Mouse (Mus musculus) gastrocnemius, adult 18-20 months (tissue): ENCODE data around the gene Gm44965. TPM values are rescaled to one million over a fixed set of nuclear protein-coding genes. Genes with fewer than 3 reads are reported as not detected.
A peak's percentile ranks its signal among the peaks of the same experiment; 100 is the strongest.

Experiments
- DNase-seq: peaks from one replicate; pipeline ENCODE4 v3.0.0; 2021; ENCODE audit warnings: low spot score
- long read RNA-seq, 2 experiments: library from polyadenylated mRNA; stranded (forward); transcript quantifications; one replicate each; pipeline ENCODE4 v2.0.0; 2021
- total RNA-seq, 2 experiments: library from RNA; stranded (reverse); gene quantifications; 2 replicates each; pipeline ENCODE4 v1.2.3; 2021

Gm44965 gene
- total RNA-seq, result not detected
- long read RNA-seq, experiment 1, partial matches to known transcripts, result 0 of 7 reads
- long read RNA-seq, experiment 1, other reads (novel, unspliced or antisense), result 7 of 7 reads
- long read RNA-seq, experiment 2, result 0 reads

GRCm38 (mm10) chr6:48593158-48594042 is at the start of gene Gm44965, which contains the start of gene Repin1:
Gene Gm44965 (plus strand): TSS chr6:48593941.
Gene Repin1 (plus strand): TSS chr6:48593883.
- peak; percentile 93 for DNase-seq

- no peak for DNase-seq
Observed at GRCm38 (mm10) chr6:48545251-48545650, 48.5 kb upstream of the Gm44965 start.

DNA sequence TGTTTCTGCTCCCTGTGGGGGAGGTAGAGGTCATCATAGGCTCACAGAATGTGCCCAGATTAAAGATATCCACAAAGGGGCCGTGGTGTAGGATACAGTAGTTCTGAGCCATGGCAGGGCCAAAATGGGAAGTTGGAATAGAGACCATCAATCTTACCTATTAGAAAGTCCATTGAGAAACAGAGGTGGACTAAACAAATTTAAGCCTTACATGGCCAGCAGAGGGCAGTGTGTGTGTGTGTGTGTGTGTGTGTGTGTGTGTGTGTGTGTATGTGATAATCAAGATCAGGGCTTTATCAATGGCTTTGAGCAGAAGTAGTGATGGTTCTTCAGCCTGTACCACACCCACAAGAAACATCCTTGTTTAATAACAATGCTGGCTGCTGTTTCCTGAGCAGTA is 47.5 kb upstream of the Gm44965 start:
- peak; percentile 51 for DNase-seq

DNA sequence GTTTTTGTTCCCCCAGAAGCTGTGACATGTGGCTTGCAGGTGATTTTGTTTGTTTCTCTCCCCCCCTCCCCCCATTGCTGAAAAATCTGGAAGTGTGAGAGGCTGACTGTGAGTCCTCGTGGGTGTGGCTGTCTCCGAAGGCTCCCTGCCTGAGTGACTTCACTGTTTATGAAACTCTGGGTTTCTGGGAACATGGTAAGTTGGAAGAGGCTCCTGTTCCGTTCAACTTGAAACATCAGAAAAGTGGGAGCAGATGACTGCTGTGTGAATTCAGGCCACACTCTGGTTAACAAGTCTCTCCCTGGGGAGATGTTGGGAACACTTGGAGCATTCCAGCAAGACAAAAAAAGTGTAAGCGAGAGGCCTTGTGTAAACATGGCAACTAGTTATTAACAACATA is 46.9 kb upstream of the Gm44965 start:
- DNase-seq, result peak; percentile 64

DNA sequence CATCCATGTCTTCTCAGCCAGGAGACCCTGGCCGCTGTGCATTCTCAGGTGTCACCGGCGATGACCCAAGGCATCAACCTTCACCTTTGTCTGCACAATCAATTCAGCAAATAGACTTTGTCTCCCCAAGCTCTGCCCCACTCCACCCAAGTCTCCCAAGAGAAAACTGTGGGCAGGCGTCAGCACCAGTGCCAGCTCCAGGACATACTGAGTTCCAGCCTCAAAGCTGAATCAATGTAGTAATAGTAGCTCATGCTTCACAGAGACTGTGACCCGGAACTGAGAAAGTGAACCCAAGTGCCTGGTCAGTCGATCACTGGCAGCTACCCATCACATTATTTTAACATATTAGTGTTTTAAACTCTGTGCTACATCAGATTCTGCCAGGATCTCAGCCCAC is 45.4 kb upstream of the Gm44965 start:
- no peak for DNase-seq

GRCm38 (mm10) chr6:48552918-48553317 is 40.8 kb upstream of the Gm44965 start:
- DNase-seq, result peak; percentile 36

- peak; percentile 83 for DNase-seq
Observed at GRCm38 (mm10) chr6:48553819-48554218, 39.9 kb upstream of the Gm44965 start.

- DNase-seq, result peak; percentile 99
Observed at GRCm38 (mm10) chr6:48554280-48555103, 39.2 kb upstream of the Gm44965 start, which contains the start of gene Lrrc61. Gene Lrrc61 (plus strand): TSS chr6:48554796.

- DNase-seq, result peak; percentile 75
Observed at GRCm38 (mm10) chr6:48555104-48555890, 38.4 kb upstream of the Gm44965 start.

- no peak for DNase-seq
Observed at GRCm38 (mm10) chr6:48555956-48556355, 37.8 kb upstream of the Gm44965 start.

DNA sequence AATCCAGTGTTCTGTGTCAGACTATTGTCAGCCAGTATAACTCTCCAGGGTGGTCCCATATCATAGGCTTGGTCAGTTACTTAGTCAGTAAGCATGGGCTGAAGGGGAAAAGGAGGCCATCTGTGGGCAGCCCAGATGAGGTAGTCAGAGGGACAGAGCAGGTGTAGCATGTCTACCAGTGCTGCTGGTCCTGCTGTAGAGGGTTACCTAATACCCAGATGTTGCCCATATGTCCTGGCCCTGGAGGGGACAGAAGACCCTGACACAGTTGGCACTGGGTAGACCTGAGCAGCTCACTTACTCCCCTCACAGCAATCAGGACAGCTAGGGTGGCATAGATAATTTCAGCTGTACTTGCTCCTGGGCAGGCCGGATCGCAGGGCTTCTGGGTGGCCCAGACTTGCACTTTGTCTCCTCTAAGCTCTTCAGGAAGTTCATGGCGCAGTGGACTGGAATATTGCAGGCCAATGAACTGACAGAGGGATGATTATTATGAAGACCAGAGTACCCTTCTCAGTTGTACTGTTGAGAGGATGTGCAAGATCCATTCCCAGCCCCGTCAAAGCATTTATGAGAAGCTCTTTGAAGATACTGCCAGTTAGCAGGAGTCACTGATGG is 27.9 kb upstream of the Gm44965 start:
- no peak for DNase-seq

DNA sequence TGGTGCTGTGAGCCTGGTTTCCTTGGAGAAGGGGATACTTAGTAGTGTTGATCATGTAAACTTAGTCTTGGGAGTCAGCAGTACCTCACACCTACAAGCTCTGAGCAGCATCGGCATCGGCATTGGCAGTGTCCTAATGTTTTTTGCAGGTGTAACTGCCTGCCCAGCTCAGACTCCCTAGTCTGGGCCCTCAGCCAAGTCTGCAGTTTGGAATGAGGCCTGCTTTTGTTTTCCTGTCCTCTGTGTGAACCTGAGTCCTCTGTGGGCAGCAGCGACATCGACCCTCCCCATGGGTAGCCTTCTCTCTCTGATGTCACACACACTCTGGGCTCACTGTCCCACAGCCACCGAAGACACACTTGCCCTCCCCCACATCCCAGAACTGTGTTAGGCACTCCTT is 27.4 kb upstream of the Gm44965 start:
- peak; percentile 43 for DNase-seq

- DNase-seq, result peak; percentile 43
Observed at GRCm38 (mm10) chr6:48568036-48568984, 25.4 kb upstream of the Gm44965 start.

DNA sequence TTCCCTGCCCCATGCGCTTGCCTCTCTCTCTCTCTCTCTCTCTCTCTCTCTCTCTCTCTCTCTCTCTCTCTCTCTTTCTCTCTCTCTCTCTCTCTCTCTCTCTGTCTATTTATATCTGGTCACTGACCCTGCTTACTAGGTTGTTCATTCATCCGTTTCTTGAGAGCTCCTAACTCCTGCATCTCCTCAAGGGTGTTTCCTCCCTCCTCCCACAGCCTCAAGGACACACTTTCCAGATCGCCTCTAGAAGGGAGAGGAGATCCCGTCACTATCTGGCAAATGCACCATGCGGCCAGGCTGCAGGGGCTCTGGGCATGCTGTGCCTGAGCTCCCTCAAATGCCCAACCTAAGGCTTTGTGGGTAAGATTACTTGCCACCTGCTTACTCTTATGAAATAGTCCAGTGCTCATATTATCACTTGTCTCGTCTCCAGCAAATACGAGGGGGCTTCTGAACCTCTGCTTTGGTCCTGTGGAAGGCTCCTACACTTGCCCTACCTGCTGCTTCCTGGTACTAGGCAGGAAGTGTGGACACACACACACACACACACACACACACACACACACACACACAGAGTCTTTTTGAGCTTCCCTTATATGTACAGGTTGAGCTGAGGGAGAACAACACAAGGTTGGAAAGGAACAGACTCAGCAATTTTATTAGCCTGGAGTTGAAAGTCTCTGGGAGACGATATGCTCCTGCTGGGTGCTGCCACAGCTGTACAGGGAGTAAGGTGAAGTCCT is 24.5 kb upstream of the Gm44965 start:
- no peak for DNase-seq

- no peak for DNase-seq
Observed at GRCm38 (mm10) chr6:48572014-48572413, 21.7 kb upstream of the Gm44965 start.

DNA sequence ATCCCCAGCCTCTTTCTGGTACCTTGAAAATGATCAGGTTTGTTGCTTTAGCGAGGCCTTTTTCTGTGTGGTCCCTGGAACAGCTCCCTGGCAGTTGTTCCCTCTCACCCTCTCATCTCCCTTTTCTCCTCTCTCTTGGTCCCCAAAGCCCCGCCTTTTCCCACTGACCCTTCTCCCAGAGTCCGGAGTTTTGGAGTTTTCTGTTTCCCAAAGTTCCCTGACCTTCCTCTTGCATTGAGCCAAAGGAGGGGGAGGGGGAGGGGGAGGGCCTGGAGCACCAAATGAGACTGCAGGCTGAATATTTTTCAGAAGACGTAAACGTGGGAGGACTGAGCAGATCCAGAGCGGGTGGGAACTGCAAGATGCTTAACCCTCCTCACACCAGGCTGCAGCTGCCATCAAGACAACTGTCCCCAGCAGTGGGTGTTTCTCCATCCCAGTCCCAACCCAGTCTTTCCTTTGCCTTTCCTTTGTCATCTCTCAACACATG is 21.1 kb upstream of the Gm44965 start, which contains the start of gene Rarres2:
TSS of gene Rarres2 (minus strand) at position 218 of the 490 bp plus-strand sequence.
- peak; percentile 71 for DNase-seq

DNA sequence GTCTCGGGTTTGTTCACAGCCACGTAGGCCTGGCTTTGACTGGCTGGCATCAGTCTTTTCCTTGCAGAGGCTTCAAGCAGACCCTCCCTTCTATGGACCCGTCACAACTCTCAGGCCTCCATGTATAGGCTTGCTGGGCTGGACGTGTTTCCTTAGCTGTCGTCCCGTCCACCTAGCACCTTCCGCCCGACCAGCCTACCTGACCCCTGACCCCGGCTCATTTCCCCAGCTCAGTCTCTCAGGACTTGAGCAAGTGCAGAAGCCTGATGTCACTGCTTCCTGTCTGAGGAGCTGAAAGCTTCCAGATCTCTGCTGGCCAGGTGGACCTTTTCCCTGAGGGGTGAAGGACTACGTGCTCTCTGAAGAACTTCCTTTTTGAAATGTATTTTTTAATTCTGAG is 20.5 kb upstream of the Gm44965 start:
- no peak for DNase-seq

- DNase-seq, result no peak
Observed at GRCm38 (mm10) chr6:48573981-48574380, 19.8 kb upstream of the Gm44965 start.

DNA sequence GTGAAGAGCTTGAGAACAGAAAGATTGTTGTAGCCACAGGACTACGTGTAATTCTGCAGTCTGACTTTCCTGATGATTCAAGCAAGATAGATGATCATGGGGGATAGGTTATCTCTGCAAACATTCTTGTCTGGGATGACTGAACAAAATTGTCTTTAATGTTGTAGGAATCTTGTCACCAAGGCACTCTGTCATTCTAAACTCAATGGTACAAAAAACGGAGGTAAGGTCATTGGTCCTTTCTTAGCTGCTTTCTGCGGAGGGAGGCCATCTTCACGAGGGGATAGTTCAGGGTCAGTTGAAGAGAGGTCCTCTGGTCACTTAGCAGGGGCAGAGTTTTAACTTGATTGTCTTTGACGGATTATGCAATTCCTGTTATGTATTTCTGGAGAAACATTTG is 15.0 kb upstream of the Gm44965 start:
- DNase-seq, result no peak
